Mouse (Mus musculus): Measurements from ENCODE around the gene Wdr34.

The Wdr34 gene

DNA sequence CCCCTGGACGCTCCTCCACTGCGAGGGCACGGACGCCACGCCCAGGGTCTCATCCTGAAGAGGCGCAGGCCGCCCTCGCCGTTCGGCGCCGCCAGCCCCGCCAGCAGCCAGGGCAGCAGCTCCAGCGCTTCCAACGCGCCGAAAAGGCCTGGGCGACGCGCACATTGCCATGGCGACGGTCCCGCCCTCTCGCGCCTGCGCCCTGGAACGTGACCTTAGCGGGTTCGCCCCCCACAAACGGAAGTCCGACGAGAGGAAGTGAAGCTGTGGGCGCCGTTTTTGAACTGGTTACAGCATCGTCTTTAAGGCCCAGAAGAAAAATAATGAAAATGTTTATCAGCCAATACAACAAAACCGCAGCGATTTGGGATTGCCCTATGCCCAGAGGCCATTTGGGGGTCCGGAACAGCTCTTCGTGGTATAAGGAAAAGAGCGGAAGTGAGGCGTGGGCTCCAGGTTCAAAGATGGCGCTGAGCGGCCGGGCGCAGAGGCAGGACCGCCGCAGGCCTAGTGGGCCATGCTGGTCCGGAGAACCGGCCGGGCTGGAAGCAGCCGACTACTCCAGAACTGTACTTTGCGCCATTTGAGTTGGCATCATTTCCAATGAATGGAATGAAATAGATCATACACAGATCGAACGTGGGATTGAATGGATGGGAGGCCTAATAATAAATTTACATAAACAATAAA is at the start of gene Wdr34:
Gene Wdr34, minus strand, starts transcription at position 183 of the 690 bp plus-strand sequence.
- peak; percentile 99 for DNase-seq

DNA sequence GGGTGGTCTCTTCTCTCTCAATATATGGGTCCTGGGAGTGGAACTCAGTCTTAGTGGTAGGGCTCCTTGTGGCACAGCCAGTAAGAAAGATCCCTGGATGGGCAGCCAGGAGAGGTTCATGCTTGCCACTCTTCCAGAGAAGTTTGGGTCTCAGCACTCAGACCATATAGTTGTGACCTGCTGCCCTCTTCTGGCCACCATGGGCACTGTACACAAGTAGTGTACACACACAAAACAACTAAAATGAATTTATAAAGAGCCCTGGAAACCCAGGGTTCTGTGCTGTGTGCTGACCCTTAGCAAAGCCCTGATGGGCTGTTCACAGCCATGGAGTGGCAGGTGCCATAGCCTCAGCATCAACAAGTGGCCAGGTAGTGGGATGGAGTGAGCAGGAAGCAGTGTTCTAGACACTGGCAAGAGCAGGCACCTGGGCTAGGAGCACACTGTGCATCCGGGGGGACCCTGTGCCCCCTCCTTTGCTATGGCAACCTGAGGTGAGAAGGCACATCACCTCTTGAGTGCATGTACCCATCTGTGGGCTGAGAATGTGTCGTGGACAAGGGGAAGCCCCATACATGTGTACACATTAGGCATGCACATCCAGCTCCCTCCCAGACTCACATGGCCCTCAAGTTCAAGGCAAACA is 47.3 kb upstream of the Wdr34 start:
- peak; percentile 75 for DNase-seq

DNA sequence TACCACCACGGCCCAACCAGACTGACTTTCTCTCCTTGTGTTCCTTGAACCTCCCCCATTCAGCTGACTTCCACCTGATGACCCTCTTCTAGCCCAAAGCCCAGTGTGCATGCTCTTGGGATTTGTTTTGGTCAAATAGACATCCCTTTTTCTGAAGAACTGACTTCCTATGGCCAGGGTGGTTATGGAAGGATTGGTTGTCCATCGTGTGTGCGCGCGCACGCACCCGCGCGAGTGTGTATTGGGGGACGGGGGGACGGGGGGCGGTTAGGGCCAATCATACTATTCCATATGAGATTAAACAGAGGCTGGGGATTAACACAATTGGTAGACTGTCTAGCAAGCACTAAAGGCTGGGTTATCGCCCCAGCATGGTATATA is 45.5 kb upstream of the Wdr34 start:
- no peak for DNase-seq

DNA sequence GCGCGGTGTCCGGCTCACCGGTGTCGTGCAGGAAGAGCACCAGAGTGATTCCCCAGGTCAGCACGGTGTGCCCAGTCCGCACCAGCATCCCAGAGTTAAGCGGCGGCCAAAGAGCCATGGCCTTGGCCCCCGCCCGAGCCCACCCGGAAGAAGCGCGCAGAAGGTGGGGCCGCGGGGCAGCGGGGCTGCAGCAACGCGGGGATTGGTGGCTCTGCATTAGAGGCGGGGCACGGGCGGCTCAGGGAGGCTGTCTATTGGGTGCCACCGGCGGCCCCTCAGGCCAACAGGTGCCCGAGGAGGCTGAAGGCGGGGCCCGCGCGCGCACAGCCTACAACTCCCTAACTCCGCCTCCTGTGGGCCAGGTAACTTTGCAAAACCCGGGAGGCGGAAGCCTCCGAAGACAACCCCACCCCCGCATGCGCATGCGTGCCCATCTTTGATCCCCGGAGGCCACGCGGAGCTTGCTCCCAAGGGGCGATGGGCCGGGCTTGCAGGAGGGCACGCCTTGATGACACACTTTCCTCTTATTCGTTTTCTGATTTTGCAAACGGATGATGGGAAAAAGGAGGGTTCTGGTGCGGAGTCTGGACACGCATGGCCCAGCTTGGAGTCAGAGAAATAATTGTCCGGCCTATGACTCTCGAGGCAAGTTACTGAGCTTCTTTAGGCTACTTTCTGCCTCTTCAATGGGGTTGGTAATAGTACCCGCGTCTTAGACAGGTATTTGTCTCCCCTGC is 45.0 kb upstream of the Wdr34 start, which contains the start of gene Zdhhc12:
Gene Zdhhc12, minus strand, starts transcription at position 178 of the 737 bp plus-strand sequence.
- peak; percentile 97 for DNase-seq

DNA sequence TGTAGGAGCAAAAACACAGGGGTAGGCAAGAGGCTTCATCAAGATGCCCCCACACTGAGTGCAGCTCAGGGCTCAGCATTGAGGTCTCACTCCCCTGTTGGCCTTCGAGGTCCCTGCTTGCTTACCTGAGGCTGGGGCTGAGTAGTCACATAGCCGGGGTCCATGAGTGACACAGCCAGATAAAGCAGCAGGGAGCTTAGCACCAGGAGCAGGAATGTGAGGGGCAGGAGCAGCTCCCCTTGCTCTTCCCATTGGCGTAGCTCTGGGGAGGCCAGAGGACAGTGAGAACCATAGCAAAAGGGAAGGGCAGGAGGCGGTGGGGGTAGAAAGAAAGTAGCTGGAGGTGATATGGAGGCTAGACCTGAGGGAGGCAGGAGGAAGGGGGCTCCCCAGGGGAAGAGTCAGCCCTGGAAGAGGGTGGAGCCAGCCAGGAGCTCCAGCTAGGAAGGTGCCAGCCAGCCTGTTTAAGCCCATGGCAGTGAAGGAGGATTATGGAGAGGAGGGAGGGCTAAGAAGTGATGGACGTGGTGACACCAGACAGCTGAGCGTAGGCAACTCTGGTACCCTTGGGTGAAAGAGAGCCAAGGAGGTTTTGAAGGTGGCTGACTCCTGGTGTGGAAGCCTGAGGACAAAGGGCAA is 43.7 kb upstream of the Wdr34 start:
- DNase-seq: peak; percentile 46

DNA sequence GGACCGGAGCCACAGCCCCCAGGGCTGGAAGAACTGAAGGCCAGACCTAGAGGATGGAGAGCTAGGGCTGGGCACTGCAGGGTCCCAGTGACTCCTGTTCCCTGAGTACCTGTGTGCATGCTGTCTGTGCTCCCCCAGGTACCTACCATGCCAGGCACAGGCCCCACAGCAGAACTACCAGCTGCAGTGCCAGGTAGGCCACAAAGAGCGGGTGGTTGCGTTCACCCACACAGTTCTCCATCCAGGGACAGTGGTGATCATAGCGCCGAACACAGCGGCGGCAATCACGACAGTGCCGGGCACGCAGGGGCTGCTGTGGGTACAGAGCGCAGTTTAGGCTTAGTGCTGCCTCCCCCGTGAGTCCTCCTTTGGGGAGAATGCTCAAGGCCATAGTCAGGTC is 42.8 kb upstream of the Wdr34 start:
- no peak for DNase-seq

DNA sequence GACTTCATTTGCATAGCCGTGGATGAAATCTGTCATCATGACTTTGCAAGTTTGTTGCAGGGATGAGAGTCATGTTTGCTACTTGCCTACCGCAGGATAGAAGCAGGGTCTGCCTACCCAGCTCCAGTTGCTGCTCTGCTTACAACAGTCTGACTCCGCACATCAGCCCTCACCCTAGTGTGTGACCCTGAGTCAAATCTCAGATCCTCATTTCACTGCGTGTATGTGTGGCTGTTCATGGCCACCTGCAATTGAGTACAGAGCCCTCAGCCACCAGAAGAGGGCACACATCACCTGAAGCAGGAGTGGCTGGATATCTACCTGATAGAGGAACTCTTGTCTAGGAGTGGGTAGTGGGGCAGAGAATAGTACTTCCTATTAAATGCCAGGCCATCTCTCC is 38.6 kb upstream of the Wdr34 start:
- DNase-seq: no peak

DNA sequence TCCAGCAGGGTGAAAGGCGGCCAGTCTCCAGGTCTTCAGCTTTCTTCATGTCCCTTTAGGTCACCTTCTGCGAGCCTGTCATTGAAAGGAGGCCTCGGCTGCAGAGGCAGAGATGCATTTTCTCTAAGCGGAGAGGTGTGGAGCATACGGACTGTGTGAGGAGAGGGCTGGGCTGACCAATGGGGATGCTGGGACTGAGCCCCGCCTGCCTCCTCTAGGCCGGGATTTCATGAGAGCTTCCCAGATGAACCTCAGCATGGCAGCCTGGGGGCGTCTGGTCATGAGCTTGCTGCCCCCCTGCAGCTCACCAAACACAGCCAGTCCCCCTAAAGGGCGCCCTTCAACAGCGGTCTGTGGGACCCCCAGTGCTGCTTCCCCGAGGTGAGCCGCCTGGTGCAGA is 36.0 kb upstream of the Wdr34 start:
- peak; percentile 58 for DNase-seq

DNA sequence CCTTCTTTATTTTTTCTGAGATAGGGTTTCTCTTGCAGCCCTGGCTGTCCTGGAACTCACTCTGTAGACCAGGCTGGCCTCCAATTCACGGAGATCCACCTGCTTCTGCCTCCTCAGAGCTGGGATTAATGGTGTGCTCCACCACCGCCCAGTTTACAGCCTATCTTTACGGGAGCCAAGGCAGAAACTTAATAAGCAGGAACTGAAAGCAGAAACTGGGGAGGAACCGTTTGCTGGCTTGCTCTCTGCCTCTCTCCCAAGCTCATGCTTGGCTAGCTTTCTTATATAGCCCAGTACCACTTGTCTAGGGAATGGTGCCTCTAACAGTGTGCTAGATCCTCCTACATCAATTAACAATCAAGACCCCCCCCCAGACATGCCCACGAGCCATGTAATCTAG is 35.4 kb upstream of the Wdr34 start:
- DNase-seq: no peak

DNA sequence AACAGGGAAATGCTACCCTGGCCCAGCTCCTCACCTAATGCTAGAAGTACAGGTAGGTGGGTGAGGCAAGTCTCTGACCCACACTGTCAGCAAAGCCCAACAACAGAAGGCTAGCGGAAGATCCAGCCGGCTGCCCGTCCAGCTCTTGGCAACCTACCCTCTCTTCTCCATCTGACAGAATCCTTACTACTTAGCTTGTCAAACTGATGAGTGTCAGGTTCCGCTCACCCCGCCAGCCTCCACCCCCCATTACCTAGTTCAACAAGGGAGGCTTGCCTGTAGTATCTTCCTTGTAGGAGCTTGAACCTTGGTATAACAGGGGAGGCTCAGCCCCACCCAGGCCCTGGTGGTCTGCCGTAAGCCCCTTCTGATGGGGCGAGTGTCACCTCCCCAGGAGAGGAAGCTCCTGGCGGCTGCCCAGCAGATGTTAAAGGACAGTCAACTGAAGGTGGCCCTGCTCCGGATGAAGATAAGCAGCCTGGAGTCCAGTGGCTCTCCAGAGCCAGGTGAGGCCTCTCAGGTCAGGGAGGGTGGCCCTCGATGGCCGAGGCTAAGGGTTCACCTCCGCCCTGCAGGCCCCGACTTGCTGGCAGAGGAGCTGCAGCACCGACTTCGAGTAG is 31.6 kb upstream of the Wdr34 start:
- no peak for DNase-seq

DNA sequence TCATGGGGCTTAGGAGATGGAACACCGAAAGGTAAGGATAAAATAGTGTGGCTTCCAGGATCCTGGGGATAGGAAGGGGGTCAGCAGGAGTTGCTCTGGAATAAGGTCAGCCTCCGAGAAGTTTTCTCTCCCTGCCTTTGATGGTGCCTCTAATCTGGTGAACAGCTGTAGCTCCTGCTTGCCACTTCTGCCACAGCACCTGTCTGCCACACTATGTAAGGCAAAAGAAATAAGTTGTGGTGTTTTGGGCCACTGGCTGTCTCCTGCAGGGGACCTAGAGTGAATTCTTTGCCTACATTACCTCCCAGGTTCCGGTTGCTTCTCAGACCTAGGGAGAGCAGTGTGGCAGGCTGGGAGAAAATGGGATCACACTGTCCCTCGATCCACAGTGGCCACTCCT is 30.1 kb upstream of the Wdr34 start:
- no peak for DNase-seq

DNA sequence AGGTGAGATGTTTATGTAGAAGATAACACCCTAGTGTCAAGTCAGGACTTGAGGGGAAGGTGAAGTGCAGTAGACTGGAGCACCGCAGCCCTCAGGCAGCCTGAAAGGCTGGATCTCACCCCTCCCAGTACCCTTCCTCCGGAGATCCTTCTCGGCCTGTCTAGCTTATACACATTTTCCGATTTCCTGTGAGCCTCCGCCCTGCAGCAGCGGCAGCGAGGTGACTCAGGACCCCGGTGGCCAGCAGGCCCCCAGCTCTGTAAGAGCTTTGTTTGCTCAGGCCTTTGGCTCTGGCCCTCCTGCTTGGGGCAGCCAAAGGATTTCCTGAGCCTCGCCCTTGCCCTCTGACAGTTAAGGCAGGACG is 29.6 kb upstream of the Wdr34 start:
- no peak for DNase-seq

DNA sequence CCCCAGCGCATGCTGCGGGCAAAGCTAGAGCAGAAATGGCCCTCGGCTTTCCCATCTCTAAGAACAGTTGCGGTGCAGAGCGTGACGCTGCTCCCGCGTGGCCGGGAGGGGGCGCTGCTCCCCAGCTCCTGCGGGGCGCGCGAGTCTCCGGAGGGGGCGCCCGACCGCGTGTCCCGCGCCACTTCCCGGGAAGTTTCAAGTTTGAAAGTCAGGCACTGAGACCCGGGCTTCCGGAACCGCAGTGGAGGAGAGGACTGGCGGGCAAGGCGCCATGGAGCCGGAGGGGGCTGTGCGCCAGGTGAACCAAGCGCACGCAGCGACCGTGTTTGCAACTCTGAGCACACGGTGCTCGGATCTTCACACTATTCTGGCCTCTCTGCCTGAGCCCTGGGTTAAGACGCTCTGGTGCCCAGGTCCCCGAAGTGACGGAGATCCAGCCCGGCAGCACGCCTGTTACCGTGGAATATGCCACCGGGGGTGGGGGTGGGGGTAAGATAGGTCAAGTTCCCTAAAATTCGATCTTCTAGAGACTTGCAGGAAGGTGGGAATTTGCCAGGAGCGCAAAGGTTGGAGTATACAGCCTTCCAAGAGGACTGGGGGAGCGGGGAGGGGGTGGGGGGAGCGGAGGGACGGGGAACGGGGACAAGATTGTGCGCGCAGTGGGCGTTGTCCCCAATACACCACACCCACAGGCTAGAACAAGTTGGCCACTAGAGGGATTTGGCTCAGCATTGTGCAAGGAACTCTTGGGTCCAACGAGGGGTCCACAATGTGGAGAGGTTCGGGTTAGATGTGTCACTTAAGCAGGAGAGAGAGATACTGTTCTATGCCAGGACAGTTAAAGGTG is 29.0 kb upstream of the Wdr34 start, which contains the start of gene Pkn3:
Gene Pkn3, plus strand, starts transcription at position 183 of the 847 bp plus-strand sequence.
- DNase-seq: peak; percentile 92

DNA sequence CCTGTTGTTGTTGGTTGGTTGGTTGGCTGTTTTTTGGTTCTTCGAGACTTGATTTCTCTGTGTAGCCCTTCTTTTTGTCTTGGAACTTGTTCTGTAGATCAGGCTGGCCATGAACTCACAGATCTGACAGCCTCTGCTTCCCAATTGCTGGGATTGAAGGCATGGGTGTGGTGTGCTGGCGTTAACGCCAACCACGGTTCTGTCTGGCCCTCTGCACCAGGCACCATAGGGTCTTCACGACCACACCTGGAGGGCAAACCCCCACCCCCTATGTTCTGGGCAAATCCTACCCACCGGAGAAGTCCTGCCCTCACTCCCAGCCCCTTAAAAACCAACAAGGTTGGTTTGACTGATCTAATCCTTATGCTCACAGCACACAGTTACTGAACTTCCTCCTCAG is 28.3 kb upstream of the Wdr34 start:
- DNase-seq: no peak

DNA sequence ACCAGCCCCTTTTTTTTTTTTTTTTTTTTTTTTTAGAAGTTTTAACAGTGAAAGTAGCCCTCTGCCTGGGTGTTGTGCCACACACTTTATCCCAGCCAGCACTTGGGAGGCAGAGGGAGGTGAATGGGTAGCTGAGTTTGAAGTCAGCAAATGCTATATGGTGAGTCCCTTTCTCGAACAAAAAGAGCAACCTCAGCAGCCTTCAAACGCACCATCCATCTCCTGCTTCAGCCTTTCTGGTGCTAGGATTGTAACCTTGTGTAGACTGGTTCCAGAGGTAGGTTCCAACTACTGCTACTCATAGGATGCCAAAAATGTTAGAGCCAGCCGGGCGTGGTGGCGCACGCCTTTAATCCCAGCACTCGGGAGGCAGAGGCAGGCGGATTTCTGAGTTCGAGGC is 27.8 kb upstream of the Wdr34 start:
- DNase-seq: no peak

DNA sequence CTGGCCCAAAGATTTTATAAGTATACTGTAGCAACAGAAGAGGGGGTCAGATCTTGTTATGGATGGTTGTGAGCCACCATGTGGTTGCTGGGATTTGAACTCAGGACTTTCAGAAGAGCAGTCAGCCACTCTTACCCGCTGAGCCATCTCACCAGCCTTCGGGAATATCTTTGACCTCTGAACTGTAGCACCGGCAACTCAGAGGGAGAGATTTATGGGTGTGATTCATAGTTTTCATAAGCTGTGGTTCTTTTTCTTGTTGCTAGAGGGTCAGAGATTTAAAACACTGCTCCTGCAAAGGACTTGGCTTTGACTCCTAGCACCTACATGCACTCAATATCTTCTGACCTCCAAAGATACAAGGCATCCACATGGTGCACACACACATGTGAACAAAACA is 26.9 kb upstream of the Wdr34 start:
- DNase-seq: no peak

DNA sequence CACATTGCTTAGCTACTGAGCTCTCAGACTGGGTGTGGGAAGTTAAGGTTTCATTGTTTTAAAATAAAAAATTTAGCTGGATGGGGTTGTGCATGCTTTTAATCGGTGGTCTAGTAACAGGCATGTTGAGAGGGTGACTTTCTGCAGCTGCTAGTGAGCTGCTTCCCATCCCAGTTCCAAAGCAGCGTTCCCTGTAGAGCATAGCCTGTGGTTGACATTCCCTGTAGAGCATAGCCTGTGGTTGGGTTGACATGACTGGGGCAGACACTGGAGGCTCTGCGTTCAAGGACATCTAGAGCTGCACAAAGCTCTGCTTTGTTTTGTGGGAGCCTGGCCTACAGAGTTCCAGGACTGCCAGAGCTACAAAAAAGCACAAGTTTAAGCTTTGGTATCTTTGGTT is 24.6 kb upstream of the Wdr34 start:
- DNase-seq: no peak

DNA sequence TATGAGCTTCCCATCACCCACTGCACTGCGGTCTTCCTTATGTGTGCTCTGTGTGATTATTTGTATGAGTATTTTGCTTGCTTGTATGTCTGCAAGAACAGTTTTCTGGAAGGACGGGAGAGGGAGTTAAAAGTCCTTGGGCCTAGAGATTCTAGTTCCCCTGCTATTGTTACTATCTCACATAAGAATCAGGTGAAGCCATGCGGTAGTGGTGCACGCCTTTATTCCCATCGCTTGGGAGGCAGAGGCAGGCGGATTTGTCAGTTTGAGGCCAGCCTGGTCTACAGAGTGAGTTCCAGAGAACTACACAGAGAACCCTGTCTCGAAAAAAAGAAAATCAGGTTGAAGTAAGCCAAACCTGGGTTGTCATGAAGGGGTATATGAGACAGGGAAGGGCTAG is 24.2 kb upstream of the Wdr34 start:
- DNase-seq: no peak

DNA sequence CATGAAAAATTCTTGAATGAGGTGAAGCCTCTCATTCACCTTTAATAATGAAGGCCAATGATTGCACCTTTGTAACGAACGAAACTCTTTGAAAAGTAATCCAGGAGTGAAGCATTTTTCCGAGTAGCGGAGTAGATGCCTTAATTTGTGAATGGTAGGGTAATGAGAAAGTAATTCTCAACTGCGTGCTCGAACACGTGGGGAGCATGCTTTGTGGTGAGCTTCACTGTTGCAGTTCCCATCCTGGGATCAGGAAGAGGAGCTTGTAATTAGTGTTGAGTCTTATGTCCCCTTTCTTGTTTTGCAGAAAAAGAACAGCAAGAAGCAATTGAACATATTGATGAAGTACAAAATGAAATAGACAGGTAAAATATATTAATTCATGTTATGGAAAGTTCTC is 19.3 kb upstream of the Wdr34 start:
- no peak for DNase-seq

DNA sequence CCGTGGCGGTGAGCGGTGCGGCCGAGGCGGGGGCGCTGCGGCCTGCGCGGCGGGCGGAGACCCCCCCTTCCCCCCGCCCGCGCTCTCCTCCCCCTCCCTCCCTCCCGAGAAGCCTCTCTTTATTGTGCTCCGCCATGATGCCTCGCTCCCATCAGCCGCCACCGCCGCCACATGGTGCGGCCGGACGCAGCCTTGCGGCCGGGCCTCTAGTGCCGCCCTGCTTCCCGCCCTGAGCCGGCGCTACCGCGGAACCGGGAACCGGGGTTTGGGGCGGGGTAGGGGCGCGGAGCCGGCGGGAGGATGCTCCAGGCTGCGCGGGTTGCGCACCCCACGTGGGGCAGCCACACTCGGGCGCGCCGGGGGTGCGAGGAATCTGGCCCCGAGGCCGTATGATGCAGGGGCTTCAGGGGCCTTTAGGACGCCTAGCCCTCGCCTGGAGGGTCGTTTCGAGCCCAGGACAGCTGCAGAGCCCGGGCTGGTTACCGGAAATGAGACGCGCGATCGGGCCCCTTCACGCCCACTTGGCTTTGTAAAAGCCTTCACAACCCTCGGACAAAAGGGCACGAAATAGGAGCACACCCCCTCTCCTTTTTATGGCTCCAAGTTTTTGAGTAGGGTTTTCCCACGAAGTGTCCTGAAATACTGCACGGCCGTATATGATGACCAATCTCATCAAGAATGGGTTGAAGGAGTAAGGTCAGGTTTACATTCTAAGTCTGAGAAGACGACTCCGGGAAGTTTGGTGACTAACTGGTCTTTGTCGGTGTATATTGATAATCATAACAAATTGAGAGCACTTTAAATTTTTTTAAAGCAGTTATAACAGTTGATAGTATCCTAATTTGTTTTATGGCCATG is 18.6 kb upstream of the Wdr34 start:
- peak; percentile 75 for DNase-seq

All from retina, postnatal 1 day (tissue).